Mouse (Mus musculus) embryo, embryonic 11.5 days (tissue): ENCODE data around the gene Rbm38.
A peak's percentile ranks its signal among the peaks of the same experiment; 100 is the strongest.

Source experiments
- DNase-seq: peaks from one replicate; pipeline ENCODE4 v3.0.0-alpha.2; 2012; ENCODE audit warnings: low read depth, low spot score

The Rbm38 gene

GRCm38 (mm10) chr2:173020430-173020829 is at the start of gene Rbm38:
Gene Rbm38 (plus strand): TSS chr2:173020498.
- no peak for DNase-seq

- DNase-seq, result no peak
Measured at GRCm38 (mm10) chr2:172971865-172972264, 48.4 kb upstream of the Rbm38 start.

GRCm38 (mm10) chr2:172973806-172974565 is 46.3 kb upstream of the Rbm38 start:
- no peak for DNase-seq

GRCm38 (mm10) chr2:172974701-172975100 is 45.6 kb upstream of the Rbm38 start:
- DNase-seq, result no peak

GRCm38 (mm10) chr2:172975159-172975558 is 45.1 kb upstream of the Rbm38 start:
- DNase-seq, result no peak

GRCm38 (mm10) chr2:172976661-172977238 is 43.5 kb upstream of the Rbm38 start:
- no peak for DNase-seq

- no peak for DNase-seq
Measured at GRCm38 (mm10) chr2:172977409-172978130, 42.7 kb upstream of the Rbm38 start, which contains the start of gene Spo11. Gene Spo11 (plus strand): TSS chr2:172977700.

GRCm38 (mm10) chr2:172978131-172978633 is 42.1 kb upstream of the Rbm38 start:
- no peak for DNase-seq

- no peak for DNase-seq
Measured at GRCm38 (mm10) chr2:172979666-172980345, 40.5 kb upstream of the Rbm38 start.

GRCm38 (mm10) chr2:172982776-172983561 is 37.3 kb upstream of the Rbm38 start:
- DNase-seq, result no peak

- no peak for DNase-seq
Measured at GRCm38 (mm10) chr2:172990161-172990560, 30.1 kb upstream of the Rbm38 start.

- DNase-seq, result peak; percentile 73
Measured at GRCm38 (mm10) chr2:172996207-172996606, 24.1 kb upstream of the Rbm38 start.

GRCm38 (mm10) chr2:172997748-172998147 is 22.6 kb upstream of the Rbm38 start:
- no peak for DNase-seq

GRCm38 (mm10) chr2:172998478-172998877 is 21.8 kb upstream of the Rbm38 start:
- no peak for DNase-seq

- DNase-seq, result peak; percentile 99
Measured at GRCm38 (mm10) chr2:172999630-173000284, 20.5 kb upstream of the Rbm38 start, which contains the start of gene Rae1. Gene Rae1 (plus strand): TSS chr2:173000117.

GRCm38 (mm10) chr2:173000285-173000652 is 20.0 kb upstream of the Rbm38 start:
- peak; percentile 53 for DNase-seq

- no peak for DNase-seq
Measured at GRCm38 (mm10) chr2:173000921-173001320, 19.4 kb upstream of the Rbm38 start.

GRCm38 (mm10) chr2:173003737-173004136 is 16.6 kb upstream of the Rbm38 start:
- no peak for DNase-seq

- no peak for DNase-seq
Measured at GRCm38 (mm10) chr2:173010220-173010717, 10.0 kb upstream of the Rbm38 start.

- no peak for DNase-seq
Measured at GRCm38 (mm10) chr2:173011440-173011839, 8.9 kb upstream of the Rbm38 start.
